Mouse (Mus musculus) erythroblast, embryonic 14.5 days (primary cell): ENCODE measurements around the gene Fstl1.

Source experiments
- GATA1 ChIP-seq: IDR thresholded peaks from 2 replicates; pipeline ENCODE4 v1.6.1; 2012; ENCODE audit warnings: low read length, inconsistent platforms, mixed read lengths
- TAL1 ChIP-seq: IDR thresholded peaks from 3 replicates; pipeline ENCODE4 v1.6.1; 2012; ENCODE audit warnings: low read length, inconsistent platforms, mixed read lengths

DNA sequence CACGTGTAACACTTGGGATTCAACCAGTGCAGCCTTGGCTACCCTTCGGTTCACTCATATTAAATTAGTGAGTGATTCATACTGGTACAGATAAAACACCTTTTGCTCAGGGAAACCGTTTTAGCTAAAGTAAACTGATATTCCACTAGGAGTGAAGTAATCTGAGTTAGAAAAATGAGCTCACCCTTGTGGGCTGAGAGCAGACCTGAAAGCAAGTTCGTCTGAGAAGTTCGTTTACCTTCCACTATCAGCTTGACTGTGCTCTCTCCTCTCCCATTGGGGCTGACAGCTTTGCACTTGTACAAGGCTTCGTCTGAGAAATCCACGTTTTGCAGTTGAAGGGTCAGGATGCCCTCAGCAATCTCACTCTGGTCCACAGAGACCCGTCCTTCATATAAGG lies 78.9 kb downstream of the Fstl1 start:
- no peak for TF ChIP-seq GATA1
- TF ChIP-seq TAL1 = no peak
